Mouse (Mus musculus) embryonic facial prominence, embryonic 12.5 days (tissue): ENCODE measurements around the gene Hs6st3. TPM values are rescaled to one million over a fixed set of nuclear protein-coding genes. Genes with fewer than 3 reads are reported as not detected.

Experiments
- ATAC-seq: fragments of 200-750 bp; cut with Nextera tagmentation; 2 replicates; pipeline ENCODE4 v1.8.0; 2017; ENCODE audit not compliant: insufficient number of reproducible peaks, insufficient read depth, low FRiP score, low TSS enrichment
- H3K27ac ChIP-seq: fragments of 300-500 bp; sonication (generic); 2 replicates; pipeline ENCODE4 v1.5.1; 2016; ENCODE audit warnings: mild to moderate bottlenecking
- H3K27me3 ChIP-seq: fragments of 300-500 bp; sonication (generic); 2 replicates; pipeline ENCODE4 v1.6.1; 2016; ENCODE audit warnings: mild to moderate bottlenecking, moderate library complexity
- H3K36me3 ChIP-seq: fragments of 300-500 bp; sonication (generic); 2 replicates; pipeline ENCODE4 v1.6.1; 2016; ENCODE audit warnings: mild to moderate bottlenecking
- H3K4me1 ChIP-seq: fragments of 300-500 bp; sonication (generic); 2 replicates; pipeline ENCODE4 v1.6.1; 2016
- H3K4me2 ChIP-seq: fragments of 300-500 bp; sonication (generic); replicated peaks from 2 replicates; pipeline ENCODE4 v1.6.1; 2016; ENCODE audit warnings: mild to moderate bottlenecking, moderate library complexity
- H3K4me3 ChIP-seq: fragments of 300-500 bp; sonication (generic); 2 replicates; pipeline ENCODE4 v1.5.1; 2016; ENCODE audit warnings: mild to moderate bottlenecking
- H3K9ac ChIP-seq: fragments of 300-500 bp; sonication (generic); 2 replicates; pipeline ENCODE4 v1.6.1; 2016; ENCODE audit warnings: mild to moderate bottlenecking, moderate library complexity
- H3K9me3 ChIP-seq: fragments of 300-500 bp; sonication (generic); 2 replicates; pipeline ENCODE4 v1.6.1; 2016; ENCODE audit warnings: mild to moderate bottlenecking, moderate library complexity
- WGBS: fragments of 180-500 bp; shearing (Covaris S2); methylation state at CpG from one replicate; pipeline ENCODE4 v1.1.7; 2016; 5-methylcytosine and 5-hydroxymethylcytosine counted together
- polyA plus RNA-seq: library from polyadenylated mRNA; unstranded; fragments of >200 nt; fragmentation: Nextera tagmentation; extraction: Ambion mirVana; gene quantifications from 2 replicates; pipeline ENCODE4 v1.2.1, GENCODE M21; 2016

The Hs6st3 gene
- polyA plus RNA-seq, 1 experiment from 2014 or later = 0.40 TPM

- no peak overlapping the region for H3K4me3 ChIP-seq
- 87% methylated on average over 5 of the region's 5 CpGs for WGBS
- H3K4me1 ChIP-seq = no peaks in the 10 kb centered on the region
- H3K4me2 ChIP-seq = no peak overlapping the region
- H3K27ac ChIP-seq = no peak overlapping the region
- no peaks in the 10 kb centered on the region for H3K27me3 ChIP-seq
- H3K9ac ChIP-seq = no peak overlapping the region
- ATAC-seq = no peak
- no peaks in the 10 kb centered on the region for H3K9me3 ChIP-seq
- no peaks in the 10 kb centered on the region for H3K36me3 ChIP-seq
These were observed 326.2 kb downstream of the Hs6st3 start for GRCm38 (mm10) chr14:119464308-119464707.

DNA sequence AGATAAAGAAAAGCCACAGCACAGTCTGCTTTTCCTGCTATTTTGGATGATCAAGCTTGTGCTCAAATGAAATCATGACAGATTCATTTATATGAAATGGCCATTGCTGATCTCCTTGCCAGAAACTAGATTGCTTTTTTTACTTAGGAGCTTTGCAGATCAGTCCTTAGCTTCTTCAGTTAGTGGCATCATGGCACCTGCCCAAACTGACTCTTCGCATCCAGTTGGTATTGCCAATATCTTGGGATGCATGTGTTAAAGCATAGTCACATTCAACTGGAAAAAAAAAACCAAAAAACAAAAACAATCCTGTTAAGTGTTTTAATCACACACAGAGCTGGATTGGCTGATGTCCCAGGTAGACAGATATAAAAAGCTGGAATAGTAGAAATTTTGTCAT is 326.7 kb downstream of the Hs6st3 start:
- 100% methylated on average over 1 of the region's 1 CpGs for WGBS
- Histone ChIP-seq H3K27ac (no peak overlapping the region), H3K9ac (no peak overlapping the region), H3K4me1 (no peaks in the 10 kb centered on the region), H3K4me3 (no peak overlapping the region), H3K36me3 (no peaks in the 10 kb centered on the region), H3K4me2 (no peak overlapping the region), H3K9me3 (no peaks in the 10 kb centered on the region), H3K27me3 (no peaks in the 10 kb centered on the region)
- no peak for ATAC-seq

- Histone ChIP-seq H3K9ac (no peak overlapping the region), H3K27ac (no peak overlapping the region), H3K9me3 (no peaks in the 10 kb centered on the region), H3K4me2 (no peak overlapping the region), H3K4me1 (no peaks in the 10 kb centered on the region), H3K36me3 (no peaks in the 10 kb centered on the region), H3K4me3 (no peak overlapping the region), H3K27me3 (no peaks in the 10 kb centered on the region)
- WGBS = 71% methylated on average over 5 of the region's 5 CpGs
- no peak for ATAC-seq
These were observed 328.9 kb downstream of the Hs6st3 start for GRCm38 (mm10) chr14:119466899-119467588.

DNA sequence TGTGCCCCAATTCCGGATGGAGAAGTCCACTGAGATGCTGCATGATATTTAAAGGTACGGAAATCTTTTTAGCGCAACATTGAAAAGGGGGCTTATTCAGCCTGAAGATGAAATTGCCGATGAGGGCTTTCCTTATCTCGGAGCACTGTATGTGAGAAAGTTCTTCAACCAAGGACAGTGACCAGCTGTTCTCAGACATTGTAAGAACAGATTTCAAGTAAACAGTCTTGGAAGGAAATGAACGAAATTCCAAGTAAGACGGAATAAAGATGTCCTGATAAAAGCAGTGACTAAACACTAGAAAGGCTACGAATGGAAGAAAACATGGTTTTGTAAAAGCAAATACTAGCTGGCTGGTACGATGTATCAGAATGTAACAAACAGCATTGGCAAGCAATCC is 338.4 kb downstream of the Hs6st3 start:
- ATAC-seq = no peak
- H3K9me3 ChIP-seq = no peaks in the 10 kb centered on the region
- H3K4me3 ChIP-seq = no peak overlapping the region
- no peak overlapping the region for H3K27ac ChIP-seq
- H3K36me3 ChIP-seq = no peaks in the 10 kb centered on the region
- no peak overlapping the region for H3K4me2 ChIP-seq
- no peaks in the 10 kb centered on the region for H3K4me1 ChIP-seq
- no peak overlapping the region for H3K9ac ChIP-seq
- 90% methylated on average over 9 of the region's 9 CpGs for WGBS
- H3K27me3 ChIP-seq = no peaks in the 10 kb centered on the region

- Histone ChIP-seq H3K27ac (no peak overlapping the region), H3K4me2 (no peak overlapping the region), H3K4me3 (no peak overlapping the region), H3K9me3 (no peaks in the 10 kb centered on the region), H3K27me3 (no peaks in the 10 kb centered on the region), H3K4me1 (no peaks in the 10 kb centered on the region), H3K36me3 (no peaks in the 10 kb centered on the region), H3K9ac (no peak overlapping the region)
- 73% methylated on average over 4 of the region's 4 CpGs for WGBS
- ATAC-seq = no peak
These were observed 339.7 kb downstream of the Hs6st3 start for GRCm38 (mm10) chr14:119477836-119478235.

GRCm38 (mm10) chr14:119488978-119489703 is 351.0 kb downstream of the Hs6st3 start:
- Histone ChIP-seq H3K9ac (no peak overlapping the region), H3K27ac (no peak overlapping the region), H3K27me3 (no peaks in the 10 kb centered on the region), H3K9me3 (no peaks in the 10 kb centered on the region), H3K4me3 (no peak overlapping the region), H3K36me3 (no peaks in the 10 kb centered on the region), H3K4me1 (no peaks in the 10 kb centered on the region), H3K4me2 (no peak overlapping the region)
- ATAC-seq = no peak
- WGBS = 83% methylated on average over 5 of the region's 5 CpGs

GRCm38 (mm10) chr14:119520632-119521031 is 382.5 kb downstream of the Hs6st3 start:
- Histone ChIP-seq H3K9ac (no peak overlapping the region), H3K4me3 (no peak overlapping the region), H3K27me3 (no peaks in the 10 kb centered on the region), H3K9me3 (no peaks in the 10 kb centered on the region), H3K27ac (no peak overlapping the region), H3K36me3 (no peaks in the 10 kb centered on the region), H3K4me2 (no peak overlapping the region), H3K4me1 (no peaks in the 10 kb centered on the region)
- no peak for ATAC-seq
- 84% methylated on average over 5 of the region's 5 CpGs for WGBS

GRCm38 (mm10) chr14:119521056-119521455 is 382.9 kb downstream of the Hs6st3 start:
- Histone ChIP-seq H3K4me1 (no peaks in the 10 kb centered on the region), H3K27ac (no peak overlapping the region), H3K9ac (no peak overlapping the region), H3K36me3 (no peaks in the 10 kb centered on the region), H3K4me3 (no peak overlapping the region), H3K9me3 (no peaks in the 10 kb centered on the region), H3K4me2 (no peak overlapping the region), H3K27me3 (no peaks in the 10 kb centered on the region)
- 98% methylated on average over 1 of the region's 1 CpGs for WGBS
- no peak for ATAC-seq

DNA sequence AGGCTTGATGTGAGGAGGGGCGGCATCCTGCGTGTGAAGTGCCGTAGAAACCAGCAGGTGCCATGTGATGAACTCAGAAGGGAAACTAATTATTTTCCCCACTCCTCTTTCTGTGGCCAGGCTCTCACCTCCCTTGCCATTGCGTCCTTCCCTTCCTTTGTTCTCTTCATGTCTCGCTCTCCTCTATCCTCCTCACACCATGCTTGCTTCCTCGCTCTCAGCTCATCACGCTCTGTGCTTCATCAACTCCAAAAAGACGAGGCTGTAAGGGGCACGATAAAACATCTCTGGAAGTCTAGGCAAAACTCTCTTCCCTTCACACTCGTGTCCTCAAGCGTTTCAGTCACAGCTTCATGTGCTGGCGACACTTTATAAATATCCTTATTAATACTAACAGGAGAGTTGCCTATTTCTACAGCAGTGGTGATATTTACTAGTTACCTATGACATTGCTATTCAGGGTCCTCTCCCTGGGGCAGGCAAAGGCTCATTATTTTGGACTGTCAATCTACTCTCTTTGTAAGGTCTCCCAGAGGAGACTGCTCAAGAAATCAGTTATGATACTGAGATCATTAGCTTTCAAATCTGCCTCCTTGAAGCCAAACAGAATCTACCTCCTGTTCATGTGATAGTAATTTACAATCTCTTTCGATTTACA is 394.9 kb downstream of the Hs6st3 start:
- ATAC-seq = no peak
- WGBS = 80% methylated on average over 13 of the region's 13 CpGs
- H3K27ac ChIP-seq = no peak overlapping the region

DNA sequence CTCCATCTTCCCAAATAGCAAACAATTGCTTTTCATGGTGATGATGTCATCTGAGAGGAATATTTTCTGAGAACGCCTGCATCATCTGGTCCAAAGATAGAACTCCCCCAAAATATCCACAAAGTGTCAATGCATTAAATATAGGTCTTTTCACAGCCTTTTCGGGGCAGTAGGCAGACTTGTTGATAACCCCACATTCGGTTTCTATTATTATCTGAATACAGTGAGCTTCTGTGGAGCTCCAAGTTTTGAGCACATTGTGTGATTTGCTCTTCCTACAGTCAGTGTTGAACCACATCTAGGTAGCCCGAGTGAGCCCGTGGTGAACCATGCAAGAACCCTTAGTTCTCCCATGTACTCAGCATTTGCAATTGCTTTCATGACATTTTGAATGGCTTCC is 402.4 kb downstream of the Hs6st3 start:
- Histone ChIP-seq H3K4me2 (no peak overlapping the region), H3K27me3 (no peaks in the 10 kb centered on the region), H3K4me3 (no peak overlapping the region), H3K27ac (no peak overlapping the region), H3K9me3 (no peaks in the 10 kb centered on the region), H3K36me3 (no peaks in the 10 kb centered on the region), H3K9ac (no peak overlapping the region), H3K4me1 (no peaks in the 10 kb centered on the region)
- 86% methylated on average over 5 of the region's 5 CpGs for WGBS
- no peak for ATAC-seq

More for the DNA sequence above, 394.9 kb downstream of the Hs6st3 start:
- Histone ChIP-seq H3K27me3 (no peaks in the 10 kb centered on the region), H3K9ac (no peak overlapping the region), H3K4me3 (no peak overlapping the region), H3K4me2 (no peak overlapping the region), H3K36me3 (no peaks in the 10 kb centered on the region), H3K4me1 (no peaks in the 10 kb centered on the region), H3K9me3 (no peaks in the 10 kb centered on the region)

DNA sequence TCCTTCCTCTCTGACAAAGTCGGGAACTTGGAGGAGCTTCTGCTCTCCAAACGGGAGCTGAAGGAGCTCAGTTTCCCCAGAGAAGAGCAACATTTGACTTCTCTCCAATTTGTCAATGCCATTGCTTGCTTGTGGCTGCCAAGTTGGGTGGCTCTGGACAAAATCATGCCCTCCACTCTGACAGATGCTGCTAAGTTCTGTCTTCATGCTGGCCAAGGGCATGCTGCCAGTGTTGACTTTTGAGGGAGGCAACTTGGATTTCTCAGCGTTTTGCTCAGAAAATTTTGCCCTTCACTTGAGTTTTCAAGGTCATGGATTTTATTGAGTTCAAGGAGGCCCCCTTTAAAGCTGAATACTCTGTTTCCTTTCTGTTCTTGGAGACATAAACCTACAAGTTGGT is 406.5 kb downstream of the Hs6st3 start:
- H3K4me1 ChIP-seq = no peaks in the 10 kb centered on the region
- ATAC-seq = no peak
- 82% methylated on average over 3 of the region's 3 CpGs for WGBS
- no peaks in the 10 kb centered on the region for H3K36me3 ChIP-seq
- no peaks in the 10 kb centered on the region for H3K27me3 ChIP-seq
- no peak overlapping the region for H3K4me3 ChIP-seq
- no peak overlapping the region for H3K4me2 ChIP-seq
- H3K9ac ChIP-seq = no peak overlapping the region
- no peaks in the 10 kb centered on the region for H3K9me3 ChIP-seq
- no peak overlapping the region for H3K27ac ChIP-seq

DNA sequence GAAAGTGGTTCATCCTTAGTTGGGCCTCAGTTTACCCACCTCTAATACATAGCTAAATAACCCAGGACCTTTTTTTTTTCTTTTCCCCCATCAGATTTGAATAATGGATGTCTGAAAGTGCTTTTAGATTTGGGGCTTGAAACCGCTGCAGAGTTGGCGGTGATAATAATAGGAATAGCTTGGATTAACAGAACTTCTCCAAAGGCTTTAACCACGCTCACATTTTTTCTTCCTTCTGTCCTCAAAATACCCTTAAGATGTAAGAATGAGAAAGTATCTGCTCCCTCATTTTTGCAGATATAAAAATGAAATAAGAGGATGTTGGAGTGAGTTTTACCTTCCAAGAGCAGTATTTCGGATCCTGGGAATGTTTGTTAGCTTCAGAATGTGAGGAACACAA is 420.2 kb downstream of the Hs6st3 start:
- Histone ChIP-seq H3K27me3 (no peaks in the 10 kb centered on the region), H3K36me3 (no peaks in the 10 kb centered on the region), H3K4me1 (no peaks in the 10 kb centered on the region), H3K9me3 (no peaks in the 10 kb centered on the region), H3K9ac (no peak overlapping the region), H3K4me2 (no peak overlapping the region), H3K4me3 (no peak overlapping the region), H3K27ac (no peak overlapping the region)
- ATAC-seq = no peak
- WGBS = 87% methylated on average over 4 of the region's 4 CpGs
